Mouse (Mus musculus) MEL (cell line): ENCODE data around the gene Psmb7. TPM values are rescaled to one million over a fixed set of nuclear protein-coding genes. Genes with fewer than 3 reads are reported as not detected.
A peak's percentile ranks its signal among the peaks of the same experiment; 100 is the strongest.

Experiments
- DNase-seq: peaks from one replicate; pipeline ENCODE4 v3.0.0; 2011; ENCODE audit warnings: low read depth, low spot score
- H3K27ac ChIP-seq: 2 replicates; pipeline ENCODE4 v1.5.1; 2012; ENCODE audit warnings: low read depth, mild to moderate bottlenecking, control low read depth, low read length, moderate library complexity; ENCODE audit not compliant: control insufficient read depth
- H3K27me3 ChIP-seq, 2 experiments: fragments of 150-350 bp in 1 of 2; sonication (generic) in 1 of 2; 2 replicates each; pipeline ENCODE4 v1.6.1; 2012; ENCODE audit warnings: low read length in 2 of 2, mild to moderate bottlenecking in 2 of 2, improper control_type of control experiment in 1 of 2, moderate library complexity in 1 of 2; ENCODE audit not compliant: insufficient read depth in 2 of 2, control insufficient read depth in 1 of 2
- H3K36me3 ChIP-seq, 2 experiments: 2 replicates each; pipeline ENCODE4 v1.6.1; 2012 to 2014; ENCODE audit warnings: low read length in 2 of 2, improper control_type of control experiment in 1 of 2, inconsistent platforms in 1 of 2, mild to moderate bottlenecking in 1 of 2; ENCODE audit not compliant: insufficient read depth in 2 of 2, control insufficient read depth in 1 of 2
- H3K4me1 ChIP-seq, 2 experiments: fragments of 150-350 bp in 1 of 2; sonication (generic) in 1 of 2; 2 replicates each; pipeline ENCODE4 v1.6.1; 2012; ENCODE audit warnings: low read length in 2 of 2, improper control_type of control experiment in 1 of 2, mild to moderate bottlenecking in 1 of 2; ENCODE audit not compliant: insufficient read depth in 2 of 2, control insufficient read depth in 1 of 2
- H3K4me3 ChIP-seq, 2 experiments: fragments of 150-350 bp in 1 of 2; sonication (generic) in 1 of 2; 2 replicates each; pipeline ENCODE4 v1.5.1; 2012; ENCODE audit warnings: low read depth in 2 of 2, low read length in 2 of 2, mild to moderate bottlenecking in 2 of 2, moderate library complexity in 2 of 2, control low read depth in 1 of 2, improper control_type of control experiment in 1 of 2; ENCODE audit not compliant: control insufficient read depth in 1 of 2, insufficient read depth in 1 of 2
- H3K79me2 ChIP-seq: 2 replicates; pipeline ENCODE4 v1.6.1; 2012; ENCODE audit warnings: mild to moderate bottlenecking, low read length, moderate library complexity; ENCODE audit not compliant: control insufficient read depth, poor library complexity, insufficient read depth
- H3K9ac ChIP-seq: 2 replicates; pipeline ENCODE4 v1.6.1; 2012; ENCODE audit warnings: low read depth, mild to moderate bottlenecking, control low read depth, low read length, moderate library complexity; ENCODE audit not compliant: control insufficient read depth, poor library complexity, severe bottlenecking
- H3K9me3 ChIP-seq: fragments of 150-350 bp; sonication (generic); replicated peaks from 2 replicates; pipeline ENCODE4 v1.6.1; 2012; ENCODE audit warnings: mild to moderate bottlenecking, low read length, improper control_type of control experiment, moderate library complexity; ENCODE audit not compliant: insufficient read depth
- BHLHE40 ChIP-seq: IDR thresholded peaks from 2 replicates; pipeline ENCODE4 v1.6.1; 2012; ENCODE audit warnings: low read depth, mild to moderate bottlenecking, inconsistent platforms, low read length, improper control_type of control experiment, borderline replicate concordance
- CHD2 ChIP-seq: IDR thresholded peaks from 2 replicates; pipeline ENCODE4 v1.6.1; 2011; ENCODE audit warnings: low read length, improper control_type of control experiment
- E2F4 ChIP-seq: IDR thresholded peaks from 2 replicates; pipeline ENCODE4 v1.6.1; 2011; ENCODE audit warnings: low read depth, low read length, improper control_type of control experiment, borderline replicate concordance
- ELF1 ChIP-seq: IDR thresholded peaks from 2 replicates; pipeline ENCODE4 v1.6.1; 2014; ENCODE audit warnings: low read depth, mild to moderate bottlenecking, inconsistent platforms, low read length, improper control_type of control experiment, moderate library complexity
- ETS1 ChIP-seq: IDR thresholded peaks from 2 replicates; pipeline ENCODE4 v1.6.1; 2012; ENCODE audit warnings: low read depth, mild to moderate bottlenecking, inconsistent platforms, low read length, improper control_type of control experiment, moderate library complexity
- HCFC1 ChIP-seq: IDR thresholded peaks from 2 replicates; pipeline ENCODE4 v1.6.1; 2012; ENCODE audit warnings: low read depth, mild to moderate bottlenecking, inconsistent platforms, low read length, improper control_type of control experiment, moderate library complexity
- KAT2A ChIP-seq: conservative IDR thresholded peaks from 2 replicates; pipeline ENCODE4 v1.6.1; 2012; ENCODE audit warnings: low read depth, low read length, improper control_type of control experiment, inconsistent platforms
- MAFK ChIP-seq: IDR thresholded peaks from 2 replicates; pipeline ENCODE4 v1.6.1; 2011; ENCODE audit warnings: low read depth, mild to moderate bottlenecking, low read length, improper control_type of control experiment, borderline replicate concordance
- MAX ChIP-seq: IDR thresholded peaks from 2 replicates; pipeline ENCODE4 v1.6.1; 2011; ENCODE audit warnings: low read length, improper control_type of control experiment
- MAZ ChIP-seq: IDR thresholded peaks from 2 replicates; pipeline ENCODE4 v1.6.1; 2012; ENCODE audit warnings: low read depth, mild to moderate bottlenecking, inconsistent platforms, low read length, improper control_type of control experiment
- MEF2A ChIP-seq: IDR thresholded peaks from 2 replicates; pipeline ENCODE4 v1.6.1; 2014; ENCODE audit warnings: low read depth, mild to moderate bottlenecking, inconsistent platforms, low read length, improper control_type of control experiment; ENCODE audit not compliant: poor library complexity, insufficient replicate concordance, severe bottlenecking; ENCODE audit errors: extremely low read depth
- MXI1 ChIP-seq: IDR thresholded peaks from 2 replicates; pipeline ENCODE4 v1.6.1; 2011; ENCODE audit warnings: mild to moderate bottlenecking, low read depth, low read length, improper control_type of control experiment
- MYC ChIP-seq: IDR thresholded peaks from 2 replicates; pipeline ENCODE4 v1.6.1; 2011; ENCODE audit warnings: low read depth, mild to moderate bottlenecking, low read length, improper control_type of control experiment, moderate library complexity
- NELFE ChIP-seq: IDR thresholded peaks from 2 replicates; pipeline ENCODE4 v1.6.1; 2011; ENCODE audit warnings: low read depth, low read length, improper control_type of control experiment
- NRF1 ChIP-seq: IDR thresholded peaks from 2 replicates; pipeline ENCODE4 v1.6.1; 2014; ENCODE audit warnings: low read depth, mild to moderate bottlenecking, inconsistent platforms, low read length, improper control_type of control experiment, moderate library complexity; ENCODE audit not compliant: poor library complexity, insufficient read depth, severe bottlenecking
- POLR2A ChIP-seq, 2 experiments: IDR thresholded peaks; 2 replicates each; pipeline ENCODE4 v1.6.1; 2011 to 2012; ENCODE audit warnings: low read length in 2 of 2, mild to moderate bottlenecking in 2 of 2, control low read depth in 1 of 2, improper control_type of control experiment in 1 of 2, low read depth in 1 of 2, moderate library complexity in 1 of 2; ENCODE audit not compliant: control insufficient read depth in 1 of 2, insufficient read depth in 1 of 2, poor library complexity in 1 of 2
- POLR2AphosphoS2 ChIP-seq: IDR thresholded peaks from 2 replicates; pipeline ENCODE4 v1.6.1; 2011; ENCODE audit warnings: low read length, improper control_type of control experiment
- POLR2AphosphoS5 ChIP-seq: IDR thresholded peaks from 2 replicates; pipeline ENCODE4 v1.6.1; 2012; ENCODE audit warnings: low read depth, borderline replicate concordance, mild to moderate bottlenecking, inconsistent platforms, low read length, moderate library complexity, mixed read lengths
- RAD21 ChIP-seq: IDR thresholded peaks from 2 replicates; pipeline ENCODE4 v1.6.1; 2011; ENCODE audit warnings: mild to moderate bottlenecking, low read depth, low read length, improper control_type of control experiment
- RCOR1 ChIP-seq: IDR thresholded peaks from 2 replicates; pipeline ENCODE4 v1.6.1; 2012; ENCODE audit warnings: low read depth, mild to moderate bottlenecking, inconsistent platforms, low read length, improper control_type of control experiment
- SIN3A ChIP-seq: IDR thresholded peaks from 2 replicates; pipeline ENCODE4 v1.6.1; 2012; ENCODE audit warnings: low read length, improper control_type of control experiment, inconsistent platforms
- TBP ChIP-seq: IDR thresholded peaks from 2 replicates; pipeline ENCODE4 v1.8.0; 2011; ENCODE audit warnings: low read depth, low read length, improper control_type of control experiment
- TCF12 ChIP-seq: IDR thresholded peaks from 2 replicates; pipeline ENCODE4 v1.6.1; 2014; ENCODE audit warnings: low read depth, mild to moderate bottlenecking, inconsistent platforms, low read length, improper control_type of control experiment, moderate library complexity
- UBTF ChIP-seq: IDR thresholded peaks from 2 replicates; pipeline ENCODE4 v1.6.1; 2012; ENCODE audit warnings: low read depth, mild to moderate bottlenecking, inconsistent platforms, low read length, improper control_type of control experiment, moderate library complexity, borderline replicate concordance; ENCODE audit not compliant: insufficient read depth
- USF1 ChIP-seq: IDR thresholded peaks from 2 replicates; pipeline ENCODE4 v1.6.1; 2014; ENCODE audit warnings: low read depth, mild to moderate bottlenecking, inconsistent platforms, low read length, improper control_type of control experiment, moderate library complexity
- ZMIZ1 ChIP-seq: IDR thresholded peaks from 2 replicates; pipeline ENCODE4 v1.6.1; 2012; ENCODE audit warnings: low read depth, mild to moderate bottlenecking, inconsistent platforms, low read length, improper control_type of control experiment, moderate library complexity
- ZNF384 ChIP-seq: IDR thresholded peaks from 2 replicates; pipeline ENCODE4 v1.6.1; 2012; ENCODE audit warnings: low read depth, mild to moderate bottlenecking, inconsistent platforms, low read length, improper control_type of control experiment
- polyA plus RNA-seq, 2 experiments: library from polyadenylated mRNA; stranded (reverse) in 1 of 2; unstranded in 1 of 2; fragments of >175 nt in 1 of 2; fragments of >200 nt in 1 of 2; gene quantifications; 2 replicates each; pipeline versions ENCODE4 v1.2.1 to v1.2.4; 2012; ENCODE audit warnings: low replicate concordance in 2 of 2, low read depth in 1 of 2; ENCODE audit not compliant: insufficient read length in 2 of 2, insufficient read depth in 1 of 2, missing spikeins in 1 of 2
- total RNA-seq: library from RNA; depleted of rRNA; stranded (reverse); fragments of 300-350 nt; gene quantifications from 2 replicates; pipeline ENCODE4 v1.2.3, GENCODE M21; 2012; rRNA removed

Psmb7 gene
- total RNA-seq (367 and 433 TPM in 2 replicates), polyA plus RNA-seq (100 to 1,000 TPM in 1 of 2 experiments, not detected in 1; 337 TPM)

DNA sequence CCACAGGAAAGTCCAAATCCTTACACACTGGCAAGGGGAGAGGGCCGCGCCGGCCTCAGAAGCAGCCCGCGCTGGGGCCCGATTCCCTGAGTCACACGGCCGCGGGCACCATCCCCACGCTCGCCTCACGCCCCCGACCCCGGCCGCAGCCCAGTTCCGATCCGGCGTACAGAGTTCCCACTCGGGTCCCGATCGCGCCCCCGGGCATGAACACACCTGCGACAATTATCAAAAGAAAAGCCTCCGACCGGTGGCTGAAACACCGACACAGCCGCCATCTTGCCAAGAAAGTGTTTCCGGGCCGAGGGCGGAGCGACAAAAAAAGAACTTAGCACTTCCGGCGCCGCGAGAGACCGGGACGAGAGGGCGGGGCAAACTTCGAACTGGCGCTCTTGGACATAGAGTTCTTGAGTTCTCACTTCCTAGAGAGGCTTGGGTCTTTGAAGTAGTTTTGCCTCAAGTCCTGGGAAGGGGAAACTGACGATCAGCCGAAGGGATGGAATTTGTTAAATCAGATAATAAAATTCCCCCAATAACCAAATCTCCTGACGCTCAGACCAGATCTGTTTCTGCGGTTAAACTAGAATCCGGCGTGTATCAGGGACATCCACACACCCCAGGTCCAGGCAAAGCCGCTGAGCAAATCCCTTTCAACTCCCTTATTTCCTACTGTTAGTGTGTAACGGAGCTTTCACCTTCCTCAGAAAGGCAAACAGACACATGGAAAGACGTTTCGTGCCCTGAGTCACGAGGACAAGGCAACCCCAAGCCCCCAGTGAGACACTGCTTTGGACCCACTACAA, at the start of gene Psmb7:
Gene Psmb7, minus strand, starts transcription at position 463 of the 803 bp plus-strand sequence.
- Histone ChIP-seq H3K4me3 (peak within 1 kb of the TSS; percentile 76 to 99), H3K79me2 (peaks cover 20% of the 10 kb centered on the region), H3K27me3 (no peaks in the 10 kb centered on the region), H3K4me1 (peaks cover 0 to 9% of the 10 kb centered on the region in 2 experiments; a peak in 2 of 4 replicates), H3K9me3 (no peaks in the 10 kb centered on the region), H3K27ac (peak within 1 kb of the TSS; percentile 56), H3K36me3 (peaks cover 7 to 13% of the 10 kb centered on the region in 2 experiments), H3K9ac (peak within 1 kb of the TSS; percentile 91)
- DNase-seq = peak; percentile 97
- peak; percentile 78; the same call in 1 of the 2 replicates for TF ChIP-seq MAZ
- peak; percentile 97 for TF ChIP-seq HCFC1
- peak; percentile 83 for TF ChIP-seq SIN3A
- TF ChIP-seq E2F4 = no peak
- TF ChIP-seq BHLHE40 = no peak
- peak; percentile 93 for TF ChIP-seq NELFE
- TF ChIP-seq POLR2AphosphoS5 = no peak
- peak; percentile 44; the same call in 1 of the 2 replicates for TF ChIP-seq MAX
- peak; percentile 37; the same call in 1 of the 2 replicates for TF ChIP-seq ETS1
- peak; percentile 87 for TF ChIP-seq POLR2AphosphoS2
- TF ChIP-seq CHD2 = peak; percentile 53; the same call in 1 of the 2 replicates
- TF ChIP-seq UBTF = peak; percentile 71; the same call in 1 of the 2 replicates
- no peak for TF ChIP-seq MEF2A
- TF ChIP-seq USF1 = no peak; the same call in 1 of the 2 replicates
- TF ChIP-seq MAFK = no peak
- peak; percentile 53; the same call in 1 of the 2 replicates for TF ChIP-seq RCOR1
- peak; percentile 94 for TF ChIP-seq TBP
- 0 out of 2 replicates have a peak, but pooled peaks have one; percentile 10 for TF ChIP-seq NRF1
- peak; percentile 73 for TF ChIP-seq TCF12
- peak; percentile 72; the same call in 1 of the 2 replicates for TF ChIP-seq ELF1
- TF ChIP-seq POLR2A (IDR thresholded peaks at IDR 0.05; ENCODE audit: control insufficient read depth in 1 of 2, insufficient read depth in 1 of 2, low read depth in 1 of 2, low read length in 2 of 2, poor library complexity in 1 of 2) = peak; percentile 54 to 91
- peak; percentile 76 for TF ChIP-seq MXI1
- peak; percentile 75; the same call in 1 of the 2 replicates for TF ChIP-seq ZMIZ1
- TF ChIP-seq KAT2A = peak; percentile 81
- TF ChIP-seq ZNF384 = peak; percentile 78
- 0 out of 2 replicates have a peak, but pooled peaks have one; percentile 53 for TF ChIP-seq MYC
- no peak for TF ChIP-seq RAD21
